Mouse (Mus musculus): Measurements from ENCODE around the gene Kcnmb4.

Kcnmb4 gene

GRCm38 (mm10) chr10:116473759-116474549, at the start of gene Kcnmb4:
Gene Kcnmb4, minus strand, starts transcription at chr10:116473878.
- peak; percentile 49 to 62 for DNase-seq (ENCODE audit: low spot score in 2 of 2)

DNA sequence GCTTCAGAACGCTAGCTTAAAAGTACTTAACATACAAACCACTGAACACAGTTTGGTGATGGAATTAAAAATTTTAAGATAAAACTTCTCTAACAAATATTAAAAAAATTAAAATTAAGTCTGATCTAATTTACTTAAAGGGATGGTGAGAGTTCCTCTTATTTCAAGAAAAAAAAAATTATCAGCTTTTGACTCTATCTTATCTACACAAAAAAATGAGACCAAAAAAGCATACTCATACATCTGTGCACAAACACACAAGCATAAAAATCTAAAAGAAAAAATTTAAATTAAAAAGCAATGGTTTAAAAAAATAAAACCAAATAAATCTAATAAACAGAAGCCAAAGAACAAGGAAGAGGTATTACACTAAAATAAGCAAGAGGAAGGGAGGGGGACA, 45.9 kb upstream of the Kcnmb4 start:
- no peak for DNase-seq (ENCODE audit: low spot score in 2 of 2)

GRCm38 (mm10) chr10:116515590-116515989, 41.9 kb upstream of the Kcnmb4 start:
- no peak for DNase-seq (ENCODE audit: low spot score in 2 of 2)

DNA sequence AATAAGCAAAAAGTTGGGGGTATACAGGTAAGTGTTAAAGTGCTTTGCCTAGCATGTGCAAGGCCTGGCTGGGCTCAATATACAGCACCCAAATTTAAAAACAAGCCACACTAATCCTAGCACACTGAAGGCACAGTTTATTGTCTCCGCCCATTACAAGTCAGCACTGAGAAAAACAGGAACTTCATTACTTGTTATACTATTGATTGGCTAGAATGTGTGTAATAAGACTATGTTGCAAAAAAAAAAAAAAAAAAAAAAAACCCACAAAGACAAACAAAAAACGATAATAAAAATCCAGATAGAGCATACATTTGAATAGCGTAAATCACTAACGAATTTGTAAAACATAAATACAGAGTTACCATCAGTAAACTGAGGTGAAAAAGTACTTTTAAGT, 41.5 kb upstream of the Kcnmb4 start:
- DNase-seq (ENCODE audit: low spot score in 2 of 2), result no peak

DNA sequence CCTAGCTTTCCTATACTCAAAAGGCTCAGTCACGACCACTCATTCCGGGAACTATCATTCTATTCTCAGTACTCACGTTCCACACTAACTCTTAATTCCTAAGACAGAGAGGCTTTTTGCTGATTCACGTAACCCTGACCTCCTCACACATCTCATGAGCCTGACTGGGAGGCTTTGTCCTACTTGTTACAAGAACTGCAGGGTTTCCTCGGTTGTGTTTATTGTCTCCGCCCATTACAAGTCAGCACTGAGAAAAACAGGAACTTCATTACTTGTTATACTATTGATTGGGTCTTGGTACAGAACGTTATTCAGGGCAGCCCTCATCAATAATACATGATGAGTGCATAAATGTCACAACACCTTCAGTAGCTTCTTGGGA, 39.6 kb upstream of the Kcnmb4 start:
- no peak for DNase-seq (ENCODE audit: low spot score in 2 of 2)

DNA sequence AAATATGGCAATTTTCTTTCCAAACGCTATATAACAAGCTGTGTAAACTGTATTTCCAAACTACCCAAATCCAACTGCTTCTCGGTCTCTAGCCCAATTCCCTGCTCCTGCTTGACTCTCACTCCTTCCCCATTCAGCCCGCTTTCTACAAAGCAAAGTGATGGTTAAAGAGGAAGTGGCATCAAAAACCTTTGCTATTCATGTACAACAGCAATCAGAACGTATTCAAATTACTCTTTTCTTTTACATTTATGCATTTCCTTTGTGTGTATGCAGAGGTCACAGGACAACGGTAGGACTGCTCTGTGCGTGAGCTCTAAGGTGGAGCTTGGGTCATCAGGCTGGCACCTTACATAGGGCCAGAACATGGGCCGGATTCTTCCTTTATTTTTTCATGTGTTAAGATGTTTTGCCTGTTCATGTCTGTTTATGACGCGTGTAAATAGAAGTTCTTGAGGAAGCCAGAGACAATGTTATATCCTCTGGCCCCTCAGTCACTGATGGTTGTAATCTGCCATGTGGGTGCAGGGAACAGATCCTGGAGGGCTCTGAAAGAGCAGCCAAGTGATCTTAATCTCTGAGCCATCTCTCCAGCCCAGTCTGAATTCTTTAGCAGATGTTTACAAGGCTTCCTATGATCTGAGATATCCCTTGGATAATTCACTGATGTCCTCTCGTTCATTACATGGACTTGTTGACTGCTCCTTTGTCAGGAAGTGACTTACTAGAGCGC, 39.0 kb upstream of the Kcnmb4 start:
- DNase-seq (ENCODE audit: low spot score in 2 of 2), result no peak

DNA sequence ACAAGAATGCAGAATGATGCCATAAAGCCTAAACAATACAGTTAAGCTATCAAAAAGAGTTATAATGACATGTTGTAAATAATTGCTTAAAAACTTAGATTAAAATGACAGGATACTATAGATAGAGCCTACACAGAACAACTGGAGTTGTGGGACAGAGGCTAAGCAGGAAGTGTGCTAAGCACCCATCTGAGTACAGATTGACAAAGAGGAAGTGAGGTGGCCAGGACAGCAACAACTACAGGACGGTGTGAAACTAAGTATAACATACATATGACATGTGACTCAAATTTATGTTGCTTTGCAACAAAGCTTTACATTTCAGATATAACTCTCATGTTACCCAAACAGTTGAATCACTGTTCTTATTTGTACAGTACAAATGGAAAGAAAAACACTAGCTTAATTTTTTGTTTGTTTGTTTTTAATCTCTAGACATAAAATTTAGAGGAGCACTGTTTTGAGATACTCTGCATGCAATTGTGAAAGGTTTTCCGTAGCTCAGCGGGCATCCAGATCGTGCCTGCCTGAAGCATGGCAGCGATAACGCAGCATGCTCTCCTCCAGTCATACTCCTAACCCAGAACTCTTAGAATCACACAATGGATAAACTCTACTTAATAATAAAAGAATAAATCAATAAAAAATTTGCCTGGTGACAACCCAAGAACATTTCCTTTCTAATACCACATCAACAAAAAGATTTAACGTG, 31.8 kb upstream of the Kcnmb4 start:
- DNase-seq (ENCODE audit: low spot score in 2 of 2), result no peak

- no peak for DNase-seq (ENCODE audit: low spot score in 2 of 2)
Measured at GRCm38 (mm10) chr10:116492768-116493167, 19.1 kb upstream of the Kcnmb4 start.

DNA sequence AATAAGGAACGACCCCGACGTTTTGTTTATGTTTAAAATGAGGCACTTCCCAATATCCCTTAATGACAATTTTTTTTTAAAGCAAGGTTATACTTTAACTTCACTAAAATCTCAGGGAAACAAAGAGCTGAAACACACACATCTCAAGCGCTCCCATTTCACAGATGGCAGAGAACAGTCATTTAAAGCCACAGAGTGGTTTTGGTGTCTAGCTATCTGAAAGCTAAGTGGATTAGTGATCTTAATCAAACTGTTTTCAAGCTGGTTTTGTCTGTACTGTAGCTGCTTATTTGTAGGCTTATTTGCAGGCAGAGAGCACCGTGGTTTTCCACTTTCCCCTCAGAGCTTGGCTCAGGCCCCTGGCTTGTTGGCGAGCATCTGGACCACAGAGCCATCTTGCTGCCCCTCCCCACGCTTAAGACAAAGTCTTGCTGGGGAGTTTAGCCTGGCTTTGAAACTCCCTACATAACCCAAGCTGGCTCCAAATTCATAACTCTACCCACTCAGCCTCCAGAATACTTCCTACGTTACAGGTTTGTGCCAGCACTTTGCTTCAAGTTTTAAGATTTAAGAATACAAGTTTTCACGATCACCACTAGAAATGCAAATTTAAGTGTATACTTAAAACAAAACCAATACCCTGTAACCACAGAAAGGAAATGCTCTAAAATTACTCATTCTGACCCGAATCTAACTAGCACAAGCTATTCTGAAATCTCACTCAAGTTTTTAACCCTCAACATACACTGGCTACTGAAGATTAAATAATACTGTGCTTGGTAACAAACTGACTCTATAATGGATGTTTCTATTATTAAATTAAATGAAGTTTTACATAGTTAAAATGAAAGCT, 13.4 kb upstream of the Kcnmb4 start:
- DNase-seq (ENCODE audit: low spot score in 2 of 2), result peak in 1 of 2 experiments; percentile 38

DNA sequence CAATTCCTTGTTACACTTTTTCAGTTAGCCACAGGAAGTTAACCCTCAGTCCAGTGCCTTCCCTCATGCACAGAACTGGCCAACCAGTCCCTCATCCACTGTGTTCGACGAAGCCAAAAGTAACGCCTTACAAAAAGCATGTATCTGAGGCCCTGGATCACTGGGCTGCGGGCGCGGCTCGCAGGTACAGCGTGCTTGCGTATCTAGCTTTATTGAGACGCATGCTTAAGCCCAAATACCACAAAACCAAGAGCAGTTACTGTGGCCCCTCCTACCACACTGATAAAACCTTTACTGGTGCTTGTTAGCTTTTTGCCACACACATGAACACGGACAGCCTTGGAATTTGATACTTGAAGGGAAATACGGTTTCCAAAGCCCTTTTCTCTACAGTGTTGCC, 8.2 kb upstream of the Kcnmb4 start:
- no peak for DNase-seq (ENCODE audit: low spot score in 2 of 2)

GRCm38 (mm10) chr10:116480988-116481387, 7.3 kb upstream of the Kcnmb4 start:
- no peak for DNase-seq (ENCODE audit: low spot score in 2 of 2)

GRCm38 (mm10) chr10:116476559-116476958, 2.9 kb upstream of the Kcnmb4 start:
- DNase-seq (ENCODE audit: low spot score in 2 of 2), result no peak

DNA sequence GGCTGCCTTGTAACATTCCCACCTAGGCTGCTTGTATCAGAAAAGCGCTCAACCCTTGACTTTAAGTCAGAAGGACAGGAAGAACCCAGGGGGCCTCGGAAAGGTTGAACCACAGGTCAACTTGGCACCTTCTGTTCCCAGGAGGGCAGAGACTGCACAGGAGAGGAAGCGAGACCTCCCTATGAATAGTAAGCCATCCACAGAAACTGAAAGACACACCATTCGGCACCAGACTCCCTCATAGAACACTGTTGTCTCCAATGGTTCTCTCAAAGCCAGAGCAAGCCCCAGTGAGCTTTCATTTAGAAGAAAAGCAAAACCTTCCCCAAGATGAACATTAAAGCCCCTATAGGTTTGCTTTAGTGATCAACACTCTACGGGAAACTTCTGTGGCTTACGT, 2.0 kb upstream of the Kcnmb4 start:
- no peak for DNase-seq (ENCODE audit: low spot score in 2 of 2)

DNA sequence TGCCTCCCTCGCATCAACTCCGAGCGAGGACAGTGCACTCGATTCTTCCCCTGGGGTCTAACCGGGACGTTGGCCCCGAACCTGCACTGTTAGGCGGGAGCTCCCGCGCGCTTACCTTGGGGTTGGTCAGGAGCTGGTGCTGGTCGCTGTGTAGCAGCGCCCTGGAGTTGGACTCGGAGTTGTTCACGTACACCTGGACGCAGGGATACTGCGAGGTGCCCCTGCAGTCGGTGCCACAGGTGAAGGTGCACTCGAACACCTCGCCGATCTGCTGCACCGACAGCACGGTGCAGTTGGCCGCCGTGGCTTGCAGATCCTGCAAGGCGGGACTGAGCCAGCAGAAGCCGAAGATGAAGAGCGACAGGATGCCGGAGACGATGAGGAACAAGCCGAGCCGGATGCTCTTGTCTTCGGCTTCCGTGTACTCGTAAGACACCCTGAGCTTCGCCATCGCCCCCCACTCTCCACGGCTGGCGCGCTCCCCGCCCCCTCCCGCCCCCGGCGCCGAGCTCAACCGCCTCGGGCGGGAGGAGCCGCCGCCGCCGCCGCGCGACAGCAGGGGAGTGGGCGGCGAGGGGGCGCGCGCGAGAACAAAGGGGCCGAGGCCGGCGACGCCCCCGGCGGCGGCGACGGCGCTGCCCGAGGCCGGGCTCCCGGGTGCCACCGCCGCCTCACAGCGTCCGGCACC, 463 bp downstream of the Kcnmb4 start:
- DNase-seq (ENCODE audit: low spot score in 2 of 2), result peak; percentile 45 to 55

GRCm38 (mm10) chr10:116472579-116472978, 1.1 kb downstream of the Kcnmb4 start:
- no peak for DNase-seq (ENCODE audit: low spot score in 2 of 2)

GRCm38 (mm10) chr10:116470306-116470925, 3.3 kb downstream of the Kcnmb4 start:
- no peak for DNase-seq (ENCODE audit: low spot score in 2 of 2)

DNA sequence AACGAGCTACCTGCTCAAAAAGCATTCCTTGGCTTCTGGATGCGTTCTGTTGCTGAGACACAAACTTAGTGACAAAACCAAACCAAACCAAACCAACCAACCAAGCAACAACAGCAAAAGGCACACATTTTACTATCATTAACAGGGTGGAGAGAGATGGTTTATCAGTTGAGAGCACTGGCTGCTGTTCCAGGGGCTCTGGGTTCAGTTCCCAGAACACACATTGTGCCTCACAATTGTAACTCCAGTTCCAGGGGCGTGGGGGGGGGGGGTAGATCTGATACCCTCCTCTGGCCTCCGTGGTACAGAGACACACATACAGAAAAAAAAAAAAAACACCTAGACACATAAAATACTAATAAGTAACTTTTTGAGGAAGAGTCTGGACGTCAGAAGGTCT, 5.6 kb downstream of the Kcnmb4 start:
- DNase-seq (ENCODE audit: low spot score in 2 of 2), result no peak

GRCm38 (mm10) chr10:116463753-116464345, 9.8 kb downstream of the Kcnmb4 start:
- no peak for DNase-seq (ENCODE audit: low spot score in 2 of 2)

GRCm38 (mm10) chr10:116461443-116461842, 12.2 kb downstream of the Kcnmb4 start:
- DNase-seq (ENCODE audit: low spot score in 2 of 2), result no peak

GRCm38 (mm10) chr10:116458786-116459185, 14.9 kb downstream of the Kcnmb4 start:
- DNase-seq (ENCODE audit: low spot score in 2 of 2), result peak in 1 of 2 experiments; percentile 53

Measured in right cerebral cortex, adult 2 months (tissue).